Mouse (Mus musculus) MEL (cell line): ENCODE results near the gene Izumo1.

ENCODE experiments used
- CTCF ChIP-seq, 3 experiments: IDR thresholded peaks in 2 of 3; conservative IDR thresholded peaks in 1 of 3; 2 replicates each; pipeline ENCODE4 v1.5.1; 2011 to 2012; ENCODE audit warnings: low read length in 3 of 3, low read depth in 2 of 3, mild to moderate bottlenecking in 2 of 3, improper control_type of control experiment in 1 of 3, inconsistent platforms in 1 of 3, mixed read lengths in 1 of 3, moderate library complexity in 1 of 3; ENCODE audit not compliant: control insufficient read depth in 1 of 3, insufficient read depth in 1 of 3, poor library complexity in 1 of 3, severe bottlenecking in 1 of 3
- ELF1 ChIP-seq: IDR thresholded peaks from 2 replicates; pipeline ENCODE4 v1.6.1; 2014; ENCODE audit warnings: low read depth, mild to moderate bottlenecking, inconsistent platforms, low read length, improper control_type of control experiment, moderate library complexity
- EP300 ChIP-seq, 2 experiments: IDR thresholded peaks; 2 replicates each; pipeline ENCODE4 v1.6.1; 2011; ENCODE audit warnings: improper control_type of control experiment in 2 of 2, low read length in 2 of 2, low read depth in 1 of 2, mild to moderate bottlenecking in 1 of 2
- ETS1 ChIP-seq: IDR thresholded peaks from 2 replicates; pipeline ENCODE4 v1.6.1; 2012; ENCODE audit warnings: low read depth, mild to moderate bottlenecking, inconsistent platforms, low read length, improper control_type of control experiment, moderate library complexity
- GABPA ChIP-seq: IDR thresholded peaks from 2 replicates; pipeline ENCODE4 v1.6.1; 2012; ENCODE audit warnings: low read depth, mild to moderate bottlenecking, inconsistent platforms, low read length, improper control_type of control experiment, moderate library complexity
- KAT2A ChIP-seq: conservative IDR thresholded peaks from 2 replicates; pipeline ENCODE4 v1.6.1; 2012; ENCODE audit warnings: low read depth, low read length, improper control_type of control experiment, inconsistent platforms
- MAX ChIP-seq: IDR thresholded peaks from 2 replicates; pipeline ENCODE4 v1.6.1; 2011; ENCODE audit warnings: low read length, improper control_type of control experiment
- NELFE ChIP-seq: IDR thresholded peaks from 2 replicates; pipeline ENCODE4 v1.6.1; 2011; ENCODE audit warnings: low read depth, low read length, improper control_type of control experiment
- POLR2AphosphoS5 ChIP-seq: IDR thresholded peaks from 2 replicates; pipeline ENCODE4 v1.6.1; 2012; ENCODE audit warnings: low read depth, borderline replicate concordance, mild to moderate bottlenecking, inconsistent platforms, low read length, moderate library complexity, mixed read lengths
- UBTF ChIP-seq: IDR thresholded peaks from 2 replicates; pipeline ENCODE4 v1.6.1; 2012; ENCODE audit warnings: low read depth, mild to moderate bottlenecking, inconsistent platforms, low read length, improper control_type of control experiment, moderate library complexity, borderline replicate concordance; ENCODE audit not compliant: insufficient read depth
- USF1 ChIP-seq: IDR thresholded peaks from 2 replicates; pipeline ENCODE4 v1.6.1; 2014; ENCODE audit warnings: low read depth, mild to moderate bottlenecking, inconsistent platforms, low read length, improper control_type of control experiment, moderate library complexity
- ZMIZ1 ChIP-seq: IDR thresholded peaks from 2 replicates; pipeline ENCODE4 v1.6.1; 2012; ENCODE audit warnings: low read depth, mild to moderate bottlenecking, inconsistent platforms, low read length, improper control_type of control experiment, moderate library complexity

DNA sequence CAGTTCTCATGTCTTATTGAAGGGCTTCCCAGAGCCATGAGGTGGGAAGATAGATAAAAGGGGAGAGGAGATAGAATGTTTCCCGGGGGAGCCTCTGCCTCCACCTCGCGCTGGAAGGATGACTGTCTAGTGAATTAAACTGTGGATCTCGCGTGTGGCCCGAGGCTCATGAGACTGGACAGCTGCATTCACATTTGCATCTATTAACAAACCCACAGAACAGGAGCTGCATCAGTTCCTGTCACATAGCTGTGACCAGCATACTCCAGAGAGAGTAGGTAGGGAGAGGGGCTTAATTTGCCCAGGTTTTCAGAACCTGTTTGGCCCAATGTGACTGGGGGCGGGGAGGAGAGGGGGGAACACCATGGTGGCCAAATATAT lies 24.0 kb downstream of the Izumo1 start:
- TF ChIP-seq ELF1 = no peak
- TF ChIP-seq MAX = no peak
- no peak for TF ChIP-seq CTCF (IDR thresholded peaks at IDR 0.05 in 2 of 3, conservative IDR thresholded peaks at IDR 0.05 in 1 of 3; ENCODE audit: control insufficient read depth in 1 of 3, insufficient read depth in 1 of 3, low read depth in 2 of 3, low read length in 3 of 3, poor library complexity in 1 of 3, severe bottlenecking in 1 of 3)
- TF ChIP-seq NELFE = no peak
- no peak for TF ChIP-seq ZMIZ1
- TF ChIP-seq EP300 (IDR thresholded peaks at IDR 0.05; ENCODE audit: low read depth in 1 of 2, low read length in 2 of 2) = no peak
- TF ChIP-seq UBTF = no peak
- no peak for TF ChIP-seq KAT2A
- TF ChIP-seq POLR2AphosphoS5 = no peak
- TF ChIP-seq USF1 = no peak
- TF ChIP-seq ETS1 = no peak
- TF ChIP-seq GABPA = no peak
